Mouse (Mus musculus) brain, embryonic 14.5 days (tissue): ENCODE results near the gene Rassf4. TPM values are rescaled to one million over a fixed set of nuclear protein-coding genes. Genes with fewer than 3 reads are reported as not detected.

Source experiments
- DNase-seq: peaks from one replicate; pipeline ENCODE4 v3.0.0-alpha.2; 2011; ENCODE audit warnings: low read depth
- CTCF ChIP-seq: fragments of 200-500 bp; IDR thresholded peaks from 2 replicates; pipeline ENCODE4 v1.5.1; 2012; ENCODE audit warnings: inconsistent platforms, mild to moderate bottlenecking, moderate library complexity, borderline replicate concordance; ENCODE audit not compliant: insufficient read depth, insufficient read length; ENCODE audit errors: extremely low read depth
- POLR2A ChIP-seq: fragments of 200-500 bp; IDR thresholded peaks from 2 replicates; pipeline ENCODE4 v1.6.1; 2012; ENCODE audit warnings: mild to moderate bottlenecking, inconsistent platforms, borderline replicate concordance; ENCODE audit not compliant: poor library complexity, insufficient read depth, insufficient read length, severe bottlenecking; ENCODE audit errors: extremely low read depth
- polyA plus RNA-seq: library from polyadenylated mRNA; depleted of rRNA; stranded (reverse); fragments of >200 nt; gene quantifications from 2 replicates; pipeline ENCODE4 v1.2.3, GENCODE M21; 2012

Rassf4 gene
- polyA plus RNA-seq, 1 experiment = 11.2 TPM

GRCm38 (mm10) chr6:116667382-116667781 is 6.4 kb downstream of the Rassf4 start:
- DNase-seq = no peak
- TF ChIP-seq CTCF (no peak), POLR2A (no peak)

- peak; percentile 61 for DNase-seq
- TF ChIP-seq CTCF (no peak), POLR2A (no peak)
Measured at GRCm38 (mm10) chr6:116666892-116667291, 6.9 kb downstream of the Rassf4 start.

GRCm38 (mm10) chr6:116666085-116666750 is 7.5 kb downstream of the Rassf4 start:
- DNase-seq = no peak
- TF ChIP-seq POLR2A (no peak), CTCF (no peak)

DNA sequence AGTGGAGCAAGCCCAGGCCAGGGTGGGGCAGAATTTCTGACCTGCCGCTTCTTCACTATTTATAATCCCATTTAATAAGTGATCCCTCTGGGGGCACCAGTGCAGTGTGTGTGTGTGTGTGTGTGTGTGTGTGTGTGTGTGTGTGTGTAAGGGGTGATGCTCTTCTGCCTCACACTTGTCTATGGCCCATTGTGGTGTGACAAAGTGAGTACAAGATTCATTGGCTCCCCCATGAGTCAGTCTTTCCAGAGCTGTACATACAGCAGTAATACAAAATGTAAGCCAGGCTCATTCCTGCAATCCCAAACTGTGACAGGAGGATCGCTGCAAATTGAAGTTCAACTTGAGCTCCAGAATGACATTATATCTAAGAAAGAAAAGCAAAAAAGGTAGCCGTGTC is 8.9 kb downstream of the Rassf4 start:
- DNase-seq = no peak
- no peak for TF ChIP-seq CTCF
- TF ChIP-seq POLR2A = no peak

GRCm38 (mm10) chr6:116664031-116664430 is 9.7 kb downstream of the Rassf4 start:
- no peak for TF ChIP-seq CTCF
- no peak for TF ChIP-seq POLR2A

GRCm38 (mm10) chr6:116663364-116663763 is 10.4 kb downstream of the Rassf4 start:
- DNase-seq = no peak
- TF ChIP-seq CTCF = no peak
- no peak for TF ChIP-seq POLR2A

More at GRCm38 (mm10) chr6:116664031-116664430, 9.7 kb downstream of the Rassf4 start:
- DNase-seq = no peak

DNA sequence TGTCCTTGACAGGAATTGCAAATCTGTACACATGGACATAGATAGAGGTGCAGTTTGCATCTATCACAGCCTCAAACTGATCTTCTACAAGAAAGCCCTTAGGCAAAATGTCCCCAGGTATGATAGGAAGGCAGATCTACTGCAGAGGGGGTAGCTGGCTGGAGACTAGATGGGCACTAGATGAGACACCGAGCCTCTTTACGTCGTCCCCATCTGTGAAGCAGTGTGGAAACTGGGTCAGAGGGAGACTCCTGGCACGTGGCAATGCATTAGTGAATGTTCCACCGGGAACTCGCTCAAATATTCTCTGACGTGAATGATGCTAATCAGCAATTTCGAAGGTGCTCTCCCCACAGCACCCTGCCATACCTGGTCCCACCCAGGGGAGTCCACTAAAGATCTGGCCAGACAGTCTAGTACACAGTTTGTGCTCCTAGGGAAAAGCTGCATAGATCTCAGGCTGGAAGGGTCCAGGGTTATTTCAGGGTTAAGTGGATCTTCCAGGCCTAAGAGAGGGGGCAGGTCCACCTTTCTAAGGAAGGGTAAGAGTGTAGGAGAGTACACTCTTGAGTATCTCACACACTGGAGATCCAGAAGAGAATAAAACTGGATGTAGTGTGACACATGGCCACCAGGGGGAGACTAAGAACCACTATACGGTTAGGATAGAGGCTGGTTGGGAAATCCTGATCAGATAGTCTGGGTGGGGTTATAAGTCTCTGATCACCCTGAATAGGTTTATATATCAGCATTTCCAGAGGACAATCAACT is 19.9 kb downstream of the Rassf4 start:
- DNase-seq = peak; percentile 78
- TF ChIP-seq POLR2A (no peak), CTCF (peak; percentile 76; the same call in 1 of the 2 replicates)

GRCm38 (mm10) chr6:116653191-116653590 is 20.6 kb downstream of the Rassf4 start:
- TF ChIP-seq POLR2A (no peak), CTCF (no peak)
- DNase-seq = no peak

DNA sequence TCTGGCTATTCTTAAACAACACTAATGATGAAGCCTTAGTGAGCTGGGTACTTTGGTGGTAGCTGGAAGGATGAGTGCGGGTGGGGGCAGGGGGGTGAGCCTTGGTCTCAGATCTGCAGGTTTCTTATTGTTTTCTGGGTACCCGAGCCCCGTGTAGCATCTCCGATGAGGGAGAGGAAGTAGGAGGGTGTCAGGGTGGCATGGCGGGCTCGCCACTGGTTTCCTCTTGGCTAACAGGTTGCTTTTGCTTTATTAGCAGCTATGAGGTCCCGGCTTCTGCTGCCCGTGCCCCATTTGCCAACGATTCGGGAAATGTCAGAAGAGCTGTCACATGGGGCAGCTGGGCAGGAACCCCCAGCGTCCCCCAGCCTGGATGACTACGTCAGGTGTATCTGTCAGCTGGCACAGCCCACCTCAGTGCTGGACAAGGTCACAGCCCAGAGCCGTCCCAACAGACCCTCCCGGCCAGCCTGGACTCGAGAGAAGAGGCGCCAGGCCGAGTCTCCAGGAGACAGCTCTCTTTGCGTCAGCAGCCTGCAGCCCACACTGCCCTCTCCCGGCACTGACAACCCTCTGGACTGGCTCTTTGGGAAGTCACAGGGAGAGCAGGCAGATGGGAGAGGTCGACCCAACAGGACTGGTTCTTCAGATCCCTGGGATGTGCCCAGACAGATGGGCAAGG is 22.2 kb downstream of the Rassf4 start:
- DNase-seq = no peak
- TF ChIP-seq POLR2A (no peak), CTCF (0 out of 2 replicates have a peak, but pooled peaks have one; percentile 1)

DNA sequence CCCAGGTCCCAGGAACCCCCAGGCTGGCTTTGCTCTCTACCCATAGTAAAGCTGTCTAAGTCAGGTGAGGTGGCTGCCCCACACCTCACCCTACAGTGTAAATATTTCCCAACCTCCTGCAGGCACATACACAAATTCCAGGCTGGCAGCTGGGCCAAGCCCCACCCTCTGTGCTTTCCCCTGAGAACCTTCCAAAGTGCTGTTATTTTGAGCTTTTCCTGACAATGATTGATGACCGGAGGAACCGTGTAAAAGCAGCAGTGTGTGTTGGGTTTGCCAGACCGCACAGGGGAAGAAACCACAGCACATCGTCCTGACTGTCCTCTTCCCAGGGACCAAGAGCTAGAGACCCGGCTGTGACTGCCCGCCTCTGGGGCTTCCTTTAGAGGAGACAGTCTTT is 23.3 kb downstream of the Rassf4 start, which contains the start of gene Depp1:
TSS of gene Depp1 (plus strand) at position 204 of the 400 bp plus-strand sequence.
- no peak for TF ChIP-seq CTCF
- DNase-seq = no peak

- TF ChIP-seq POLR2A (no peak), CTCF (no peak)
- no peak for DNase-seq
Measured at GRCm38 (mm10) chr6:116649811-116650210, 23.9 kb downstream of the Rassf4 start.
